Mouse (Mus musculus): ENCODE data around the gene Tekt5. TPM values are rescaled to one million over a fixed set of nuclear protein-coding genes. Genes with fewer than 3 reads are reported as not detected.

The Tekt5 gene
- 0.23 TPM in 1 of 2 replicates, not detected in the other for total RNA-seq (2017)

DNA sequence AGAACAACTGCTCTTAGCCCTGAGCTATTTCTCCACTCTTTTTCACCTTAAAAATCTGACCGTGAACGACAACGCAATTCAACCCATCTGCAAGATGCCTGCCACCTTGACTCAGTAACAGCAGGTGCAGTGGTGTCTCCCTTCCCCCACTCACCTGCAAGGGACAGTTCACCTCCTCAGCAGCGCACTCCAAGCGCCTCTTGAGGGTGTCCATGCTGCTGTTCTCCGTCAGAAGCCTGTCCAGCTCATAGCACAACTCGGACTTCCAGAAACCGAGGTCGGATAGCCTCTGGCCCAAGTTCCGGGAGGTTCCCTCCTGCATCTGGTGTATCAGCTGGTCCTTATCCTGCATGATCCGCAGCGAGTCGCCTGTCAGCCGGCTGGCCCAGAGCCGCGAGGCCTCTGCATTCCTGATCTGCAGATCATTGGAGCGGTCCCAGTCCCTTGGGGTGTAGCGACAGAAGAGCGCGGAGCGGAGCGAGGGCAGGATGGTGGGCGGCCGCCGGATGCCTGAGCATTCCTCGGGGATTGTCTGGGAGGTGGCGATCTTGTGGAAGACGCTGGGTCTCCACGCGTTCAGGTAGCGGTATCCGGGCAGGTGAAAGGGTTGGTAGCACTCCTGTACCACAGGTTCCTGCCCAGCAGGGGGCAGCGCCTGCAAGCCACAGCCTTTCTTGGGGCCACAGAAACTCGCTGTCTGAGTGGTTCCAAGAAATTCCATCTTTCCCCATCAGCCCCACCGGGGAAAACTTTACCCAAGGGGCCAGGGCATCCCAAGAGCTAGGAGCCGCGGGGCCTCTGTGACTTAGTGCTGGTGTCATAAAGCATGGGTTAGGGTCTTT is at the start of gene Tekt5:
Gene Tekt5, minus strand, starts transcription at position 792 of the 842 bp plus-strand sequence.
- ATAC-seq (ENCODE audit: extremely low read depth, insufficient number of reproducible peaks, low FRiP score, poor library complexity, severe bottlenecking), result peak; percentile 37; the same call in 1 of the 2 replicates

DNA sequence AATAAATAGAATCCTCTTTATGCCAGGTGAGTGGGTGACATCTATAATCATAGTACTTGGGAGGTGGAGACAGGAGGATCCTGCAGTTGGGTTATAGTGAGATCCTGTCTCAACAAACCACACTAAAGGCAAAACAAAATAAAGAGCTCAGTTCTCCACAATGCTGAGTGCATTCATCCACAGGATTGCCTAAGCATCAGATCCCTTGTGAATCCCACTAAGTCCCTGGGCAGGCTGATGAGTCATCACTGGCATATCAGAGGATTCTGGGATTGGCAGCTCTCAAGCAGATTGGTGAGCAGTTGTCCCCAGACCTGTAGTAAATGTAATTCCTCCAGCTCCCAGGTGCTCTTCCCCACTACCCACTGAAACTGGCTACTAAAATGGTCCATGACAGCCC is 48.4 kb upstream of the Tekt5 start:
- ATAC-seq (ENCODE audit: extremely low read depth, insufficient number of reproducible peaks, low FRiP score, poor library complexity, severe bottlenecking), result no peak

DNA sequence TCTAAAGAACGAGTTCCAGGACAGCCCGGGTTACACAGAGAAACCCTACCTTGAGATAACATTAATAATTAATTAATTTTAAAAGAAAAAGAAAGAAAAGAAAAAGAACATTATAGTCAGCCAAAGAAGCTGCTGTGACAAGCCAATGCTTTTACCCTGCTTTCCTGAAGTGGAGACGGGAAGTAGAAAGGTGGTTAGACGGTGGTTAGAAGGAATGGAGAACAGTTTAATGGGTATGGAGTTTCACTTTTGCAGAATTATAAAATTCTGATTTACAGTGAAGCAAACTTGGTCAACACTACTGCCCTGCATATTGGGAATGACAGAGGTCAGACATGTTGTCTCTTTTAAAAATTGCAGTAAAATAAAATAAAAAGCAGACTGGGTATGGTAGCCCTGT is 46.5 kb upstream of the Tekt5 start:
- ATAC-seq (ENCODE audit: extremely low read depth, insufficient number of reproducible peaks, low FRiP score, poor library complexity, severe bottlenecking), result no peak

DNA sequence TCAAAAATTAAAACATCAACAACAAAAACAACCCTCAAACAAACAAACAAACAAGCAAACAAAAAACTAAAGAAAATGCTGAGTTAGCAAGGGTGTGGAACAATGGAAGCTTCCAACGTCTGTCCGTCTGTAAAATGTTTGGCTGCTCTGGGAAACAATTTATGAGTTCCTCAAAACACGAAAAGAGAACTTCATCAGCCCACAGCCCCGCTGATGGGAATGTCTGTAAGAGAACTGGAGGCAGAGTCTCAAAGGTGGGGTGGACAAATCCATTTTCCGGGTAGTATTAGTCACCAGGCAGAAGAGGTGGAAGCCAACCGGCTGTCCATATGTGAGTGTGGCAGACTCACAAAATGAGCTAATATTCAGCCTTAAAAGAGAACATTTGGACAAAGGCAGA is 46.0 kb upstream of the Tekt5 start:
- no peak for ATAC-seq (ENCODE audit: extremely low read depth, insufficient number of reproducible peaks, low FRiP score, poor library complexity, severe bottlenecking)

DNA sequence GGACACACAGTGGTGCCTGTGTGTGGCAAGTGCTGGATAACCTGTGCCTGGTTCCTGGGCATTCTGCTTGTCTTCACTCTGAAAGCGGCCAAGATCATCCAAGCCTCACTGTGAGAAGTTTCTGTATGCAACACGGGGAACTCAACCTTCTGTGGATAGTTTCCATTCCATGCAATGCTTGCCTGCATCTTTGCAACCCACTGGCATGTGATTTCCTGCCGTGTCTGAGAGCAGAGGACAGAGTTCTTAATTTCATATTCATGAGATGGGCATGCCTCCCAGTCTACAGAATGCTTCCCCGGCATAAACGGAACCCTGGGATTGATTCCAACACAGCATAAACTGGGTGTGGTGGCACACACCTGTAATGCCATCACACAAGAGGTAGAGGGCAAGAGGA is 42.8 kb upstream of the Tekt5 start:
- no peak for ATAC-seq (ENCODE audit: extremely low read depth, insufficient number of reproducible peaks, low FRiP score, poor library complexity, severe bottlenecking)

DNA sequence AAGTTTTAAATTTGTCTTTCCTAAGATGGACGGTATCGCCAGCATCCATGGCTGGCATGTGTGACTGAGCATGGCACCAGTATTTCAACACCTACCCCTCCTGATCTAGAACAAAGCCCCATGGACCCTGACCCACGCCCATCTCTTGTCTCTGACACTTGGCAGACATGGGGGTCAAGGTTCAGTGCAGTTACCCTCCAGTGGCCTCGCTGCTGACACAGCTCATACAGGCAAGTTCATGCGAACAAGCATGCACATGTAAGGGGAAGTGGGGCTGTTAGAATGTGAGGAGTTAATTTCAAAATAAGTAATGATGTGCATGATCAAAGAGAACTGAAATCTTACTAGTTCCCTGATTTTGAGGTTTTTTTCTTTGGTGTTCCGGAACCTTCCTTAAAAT is 40.9 kb upstream of the Tekt5 start:
- no peak; the same call in 1 of the 2 replicates for ATAC-seq (ENCODE audit: extremely low read depth, insufficient number of reproducible peaks, low FRiP score, poor library complexity, severe bottlenecking)

DNA sequence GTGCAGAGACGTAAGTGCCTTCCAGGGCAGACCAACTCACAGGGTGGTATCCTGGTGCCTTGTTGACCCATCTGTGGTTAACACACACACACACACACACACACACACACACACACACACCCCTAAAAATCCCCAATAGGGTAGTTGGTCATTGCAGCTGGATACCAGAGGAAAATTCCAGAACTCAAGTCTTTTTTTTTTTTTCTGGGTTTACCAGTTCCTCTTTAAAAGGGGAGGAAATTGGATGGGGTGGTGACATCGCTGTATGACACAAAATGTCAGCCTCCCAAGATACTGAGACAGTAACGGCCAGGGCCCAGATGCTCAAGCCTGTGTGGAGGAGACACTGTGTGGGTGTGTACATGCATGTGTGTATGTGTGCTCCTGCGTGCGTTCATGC is 38.1 kb upstream of the Tekt5 start:
- ATAC-seq (ENCODE audit: extremely low read depth, insufficient number of reproducible peaks, low FRiP score, poor library complexity, severe bottlenecking), result no peak

DNA sequence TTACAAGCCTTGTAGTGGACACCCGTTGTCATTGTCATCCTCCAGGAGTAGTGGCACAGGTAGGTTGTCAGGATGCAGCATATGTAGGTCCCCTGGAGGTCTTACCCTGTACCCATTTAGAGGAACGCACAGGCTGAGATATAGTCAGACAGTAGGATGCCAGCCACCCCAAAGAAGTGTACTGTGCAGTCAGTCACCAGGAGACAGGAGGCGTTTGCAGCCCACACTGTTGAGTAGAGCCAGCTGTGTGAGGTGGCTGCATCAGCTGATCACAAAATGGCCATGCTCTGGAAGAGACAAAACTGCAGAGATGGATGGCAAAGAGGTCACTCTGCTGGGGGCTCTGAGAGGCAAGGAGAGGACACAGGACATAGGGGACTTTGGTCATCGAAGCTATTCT is 37.1 kb upstream of the Tekt5 start:
- ATAC-seq (ENCODE audit: extremely low read depth, insufficient number of reproducible peaks, low FRiP score, poor library complexity, severe bottlenecking), result no peak

DNA sequence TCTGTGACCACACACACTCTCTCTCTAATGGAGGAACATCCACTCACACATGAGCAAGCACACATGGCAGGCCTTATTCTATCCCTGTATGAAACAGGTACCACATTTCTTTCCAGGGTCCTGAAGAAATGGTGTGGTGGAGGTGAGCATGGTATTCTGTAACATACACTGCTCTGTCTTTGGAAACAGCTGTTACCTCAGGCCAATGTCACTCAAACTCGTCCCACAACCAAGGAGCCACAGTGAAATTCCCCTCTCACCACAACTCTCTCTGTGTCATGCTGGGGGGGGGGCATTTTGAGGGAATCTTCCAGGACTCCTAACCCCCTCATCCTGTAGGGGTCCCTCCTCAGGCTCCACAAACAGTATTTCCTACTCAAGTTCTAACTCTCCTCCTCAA is 36.6 kb upstream of the Tekt5 start:
- ATAC-seq (ENCODE audit: extremely low read depth, insufficient number of reproducible peaks, low FRiP score, poor library complexity, severe bottlenecking), result no peak

DNA sequence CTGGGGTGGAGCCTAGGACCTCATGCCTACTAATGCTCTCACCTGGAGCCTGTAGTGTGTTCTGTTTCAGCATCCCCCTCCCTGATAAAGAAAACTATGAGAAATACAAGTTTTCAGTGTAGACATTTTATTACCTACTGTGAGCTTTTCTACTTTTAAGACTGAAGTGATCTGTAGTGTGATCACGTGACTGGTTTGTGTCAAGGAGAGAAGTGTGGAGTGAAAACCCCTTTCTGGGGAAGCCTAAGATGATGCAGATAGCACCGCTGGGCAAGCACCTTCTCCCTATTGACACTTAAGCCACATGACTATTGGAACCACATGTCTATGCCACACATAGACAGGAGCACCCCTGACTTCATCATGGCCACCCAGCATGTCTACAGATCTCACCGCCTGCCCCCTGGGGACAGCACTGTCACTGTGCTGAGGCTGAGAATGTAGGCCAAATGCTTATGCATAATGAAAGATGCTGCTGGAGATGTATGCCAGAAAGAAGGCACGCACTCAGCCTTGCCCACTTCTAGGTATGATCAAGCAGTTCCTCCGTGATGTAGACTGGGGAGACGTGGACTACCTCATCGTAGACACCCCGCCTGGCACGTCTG is 25.3 kb upstream of the Tekt5 start:
- no peak for ATAC-seq (ENCODE audit: extremely low read depth, insufficient number of reproducible peaks, low FRiP score, poor library complexity, severe bottlenecking)

DNA sequence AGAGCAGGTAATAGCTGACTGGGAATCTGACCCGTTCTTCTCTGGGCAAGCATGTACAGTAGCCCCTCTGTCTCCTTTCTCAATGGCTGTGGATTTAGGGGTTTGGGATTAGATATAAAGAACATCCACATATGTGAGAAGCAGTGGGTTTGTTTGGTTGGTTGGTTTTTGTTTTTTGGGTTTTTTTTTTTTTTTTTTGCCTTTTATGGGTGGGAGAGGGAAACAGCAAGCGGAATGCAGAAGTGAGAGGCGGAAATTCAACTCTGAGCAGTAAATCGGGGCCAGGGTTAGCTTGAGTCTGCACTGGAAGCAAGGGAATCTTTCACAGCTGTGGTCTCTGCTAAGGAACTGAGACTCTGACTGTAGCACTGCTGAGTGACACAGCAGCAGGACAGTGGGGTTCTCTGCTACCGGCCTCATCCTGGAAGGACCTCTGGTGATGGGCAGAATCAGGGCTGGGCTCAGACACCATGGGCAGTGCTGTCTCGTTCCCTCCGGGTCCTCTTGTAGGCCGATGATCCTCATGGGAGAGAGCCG is 22.5 kb upstream of the Tekt5 start:
- ATAC-seq (ENCODE audit: extremely low read depth, insufficient number of reproducible peaks, low FRiP score, poor library complexity, severe bottlenecking), result no peak

DNA sequence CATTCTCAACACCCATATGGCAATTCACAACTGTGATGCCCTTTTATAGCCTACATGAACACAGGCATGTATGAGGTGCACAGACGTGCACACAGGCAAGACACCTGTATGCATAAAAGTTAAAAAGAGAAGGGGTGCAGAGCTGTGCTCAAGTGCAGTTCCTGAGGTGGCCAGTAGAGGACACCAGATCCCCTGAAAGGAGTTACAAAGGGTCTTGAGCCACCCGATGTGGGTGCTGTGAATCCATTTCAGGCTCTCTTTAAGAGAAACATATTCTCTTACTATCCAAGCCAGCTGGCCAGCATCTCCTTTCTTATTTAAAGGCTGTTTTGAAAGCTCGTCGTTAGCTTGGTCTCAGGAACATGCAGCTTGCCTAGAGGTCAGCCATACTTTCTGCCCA is 21.6 kb upstream of the Tekt5 start:
- ATAC-seq (ENCODE audit: extremely low read depth, insufficient number of reproducible peaks, low FRiP score, poor library complexity, severe bottlenecking), result no peak

DNA sequence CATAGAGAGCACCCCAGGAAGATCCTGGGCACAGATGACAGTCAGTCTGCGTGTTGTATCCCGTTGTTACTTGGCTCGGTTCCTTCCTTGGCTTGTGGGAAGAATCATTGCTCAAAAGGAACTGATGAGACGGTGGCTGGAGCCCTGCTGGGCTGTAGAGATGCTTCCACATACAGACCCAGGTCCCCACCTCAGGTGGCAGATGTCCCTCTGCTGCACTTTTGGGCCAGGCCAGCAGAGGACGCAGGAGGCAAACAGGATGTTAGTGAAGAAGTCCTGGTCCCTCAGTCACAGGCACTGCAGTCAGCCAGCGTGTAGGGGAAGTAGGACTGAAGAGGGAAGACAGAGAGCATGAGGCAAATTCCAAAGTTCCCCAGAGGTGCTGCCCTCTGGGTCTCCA is 20.7 kb upstream of the Tekt5 start:
- peak; percentile 39; the same call in 1 of the 2 replicates for ATAC-seq (ENCODE audit: extremely low read depth, insufficient number of reproducible peaks, low FRiP score, poor library complexity, severe bottlenecking)

DNA sequence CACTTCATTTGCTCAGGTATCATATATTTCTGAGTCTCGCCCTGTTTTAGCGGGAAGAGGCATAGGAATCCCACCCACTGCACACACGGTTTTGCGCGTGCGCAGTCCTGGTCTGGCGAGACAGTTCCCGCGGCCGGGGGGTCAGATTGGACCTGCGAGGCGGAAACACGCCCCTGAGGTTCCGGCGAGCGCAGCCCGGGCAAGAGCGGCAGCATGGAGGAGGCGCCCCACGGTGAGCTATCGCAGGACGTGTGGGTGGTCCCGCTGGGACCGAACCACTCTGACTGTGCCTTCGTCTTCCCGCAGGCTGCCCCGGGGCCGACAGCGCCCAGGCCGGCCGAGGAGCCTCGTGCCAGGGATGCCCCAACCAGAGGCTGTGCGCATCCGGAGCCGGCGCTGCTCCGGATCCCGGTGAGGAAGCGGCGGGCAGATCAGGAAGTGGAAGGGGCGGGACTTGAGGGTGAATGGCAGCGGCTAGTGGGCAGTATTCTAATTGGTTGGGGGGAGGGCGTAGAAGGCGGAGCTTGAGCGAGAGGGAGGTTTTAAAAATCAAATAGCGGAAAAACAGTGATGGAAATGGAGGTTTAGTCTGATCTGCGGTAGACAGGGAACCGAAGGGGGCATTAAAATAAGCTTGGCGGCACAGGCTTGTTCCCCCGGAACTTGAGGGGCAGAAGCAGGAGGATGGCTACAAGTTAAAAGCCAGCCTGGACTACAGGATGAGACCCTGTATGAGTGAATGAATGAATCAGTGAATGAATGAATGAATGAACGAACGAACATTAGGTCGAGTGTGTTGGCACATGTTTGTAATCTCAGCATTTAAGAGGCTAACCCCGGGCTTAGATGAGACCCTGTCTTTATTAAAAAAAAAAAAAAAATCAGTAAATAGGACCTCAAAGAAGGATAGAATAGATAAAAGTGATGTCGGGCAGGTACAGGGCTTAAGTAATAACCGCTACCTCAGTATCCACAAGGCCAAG is 16.8 kb upstream of the Tekt5 start, which contains the start of gene Nubp1:
Gene Nubp1, plus strand, starts transcription at position 185 of the 983 bp plus-strand sequence.
- peak; percentile 89 for ATAC-seq (ENCODE audit: extremely low read depth, insufficient number of reproducible peaks, low FRiP score, poor library complexity, severe bottlenecking)

DNA sequence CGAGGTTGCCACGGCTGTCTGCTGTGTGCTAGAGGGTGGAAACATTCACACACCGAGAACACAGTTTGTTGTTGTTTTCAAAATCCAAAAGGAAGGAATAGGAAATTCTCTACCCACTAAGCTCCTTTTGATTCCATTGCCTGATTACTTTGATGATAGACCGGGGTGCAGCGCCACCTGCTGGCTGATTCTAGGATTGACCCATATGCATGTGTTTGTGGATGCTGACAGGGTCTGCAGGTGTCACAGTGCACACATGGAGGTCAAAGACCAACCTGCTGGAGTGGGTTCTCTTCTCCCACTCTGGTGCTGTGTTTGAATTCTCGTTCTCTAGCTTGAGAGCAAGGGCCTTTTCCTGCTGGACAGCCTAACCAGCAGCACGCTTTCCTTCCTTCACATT is 3.9 kb upstream of the Tekt5 start:
- peak; percentile 74; the same call in 1 of the 2 replicates for ATAC-seq (ENCODE audit: extremely low read depth, insufficient number of reproducible peaks, low FRiP score, poor library complexity, severe bottlenecking)

DNA sequence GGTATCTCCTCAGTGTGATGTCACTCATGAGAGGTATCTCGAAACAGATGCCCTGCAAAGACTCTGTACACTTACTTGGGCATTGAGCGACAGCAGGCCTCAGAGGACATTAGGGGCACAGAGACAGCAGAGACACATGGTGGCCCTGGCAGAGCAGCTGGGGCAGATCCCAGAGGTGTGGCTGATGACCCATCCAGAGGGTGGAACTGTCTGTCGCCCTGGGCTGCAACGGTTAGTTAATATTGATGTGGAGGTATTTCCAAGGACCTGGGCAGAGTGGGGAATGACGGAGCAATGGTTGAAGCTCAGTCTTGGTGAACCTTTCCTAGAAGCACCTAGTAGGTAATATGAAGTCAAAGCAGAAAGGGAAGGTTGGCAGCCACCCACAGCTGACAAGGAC is 3.5 kb upstream of the Tekt5 start:
- no peak for ATAC-seq (ENCODE audit: extremely low read depth, insufficient number of reproducible peaks, low FRiP score, poor library complexity, severe bottlenecking)

DNA sequence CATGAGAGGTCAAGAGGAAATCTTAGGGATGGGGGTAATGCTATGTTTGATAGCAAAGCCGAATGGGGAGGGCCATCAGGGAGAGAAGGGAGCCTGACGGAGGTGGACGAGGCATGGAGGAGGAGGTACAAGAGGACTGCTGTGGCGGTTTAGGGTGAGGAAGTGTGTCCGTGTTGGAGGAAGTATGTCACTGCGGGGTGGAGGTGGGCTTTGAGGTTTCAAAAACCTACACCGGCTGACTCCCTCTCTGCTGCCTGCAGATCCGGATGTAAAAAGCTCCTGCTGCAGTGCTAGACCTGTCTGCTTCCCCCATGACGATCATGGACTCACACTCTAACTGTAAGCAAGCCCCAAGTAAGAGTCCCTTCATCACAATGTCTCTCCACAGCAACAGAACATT is 2.7 kb downstream of the Tekt5 start:
- ATAC-seq (ENCODE audit: extremely low read depth, insufficient number of reproducible peaks, low FRiP score, poor library complexity, severe bottlenecking), result no peak

DNA sequence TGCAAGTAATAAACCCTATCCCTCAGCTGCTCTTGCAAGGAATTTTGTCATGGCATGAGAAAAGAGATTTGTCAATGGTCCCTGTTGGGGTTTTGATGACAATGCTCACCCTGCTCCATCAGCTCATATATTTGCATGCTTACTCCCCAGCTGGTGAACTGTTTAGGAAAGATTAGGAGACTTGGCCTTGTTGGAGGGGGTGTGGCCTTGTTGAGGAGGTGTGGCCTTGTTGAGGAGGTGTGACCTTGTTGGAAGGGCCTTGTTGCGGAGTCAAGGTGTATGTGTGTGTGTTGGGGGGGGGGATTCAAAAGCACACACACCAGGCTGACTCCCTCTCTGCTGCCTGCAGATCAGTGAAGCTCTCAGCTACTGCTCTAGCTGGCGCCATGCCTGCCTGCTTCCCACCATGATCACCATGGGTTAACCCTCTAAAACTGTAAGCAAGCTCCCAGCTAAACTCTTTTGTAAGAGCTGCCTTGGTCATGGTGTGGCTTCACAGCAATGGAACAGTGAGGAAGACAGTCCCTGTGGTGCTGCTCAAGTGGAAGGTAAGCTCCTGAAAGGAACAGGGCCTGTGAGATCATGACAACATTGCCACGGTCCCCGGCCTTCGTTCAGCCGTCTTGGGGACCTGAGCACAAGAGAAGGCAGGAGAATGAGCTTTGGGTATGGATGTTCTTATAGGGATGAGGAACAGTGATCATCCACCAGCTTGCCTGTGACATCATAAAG is 6.5 kb downstream of the Tekt5 start:
- ATAC-seq (ENCODE audit: extremely low read depth, insufficient number of reproducible peaks, low FRiP score, poor library complexity, severe bottlenecking), result no peak
